27 mouse cellular contexts compared by ENCODE assay signal in the genomic region with DNA sequence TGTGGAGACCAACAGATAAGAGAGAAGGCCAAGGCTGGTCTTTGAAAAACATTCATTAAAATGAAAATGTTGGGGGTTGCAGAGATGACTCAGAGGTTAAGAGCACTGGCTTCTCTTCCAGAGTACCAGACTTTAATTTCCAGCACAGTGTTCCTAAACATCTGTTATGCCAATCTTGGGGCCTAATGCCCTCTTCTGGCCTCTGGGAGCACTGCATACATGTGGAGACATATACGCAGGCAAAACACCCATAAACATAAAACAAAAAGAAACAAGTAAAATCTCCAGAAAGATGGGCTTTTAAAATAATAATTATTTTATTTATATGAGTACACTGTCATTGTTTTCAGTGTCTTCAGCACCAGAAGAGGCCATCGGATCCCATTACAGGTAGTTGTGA.
A peak's percentile ranks its signal among the peaks of the same experiment; 100 is the strongest.
DNase-seq lines count a peak whose midpoint lies in the region; ATAC-seq and TF ChIP-seq lines count a peak whose summit lies in the region.
"Had no signal": no experiment of that assay in that cellular context is flagged by ENCODE, and none has a peak within 500 bp of the region (broad histone marks: within the 10 kb centered on the region; RNA-seq: fewer than 3 reads in every experiment).

No protein-coding gene starts in this region.

- no peak overlapping the region for H3K9ac ChIP-seq in forebrain, postnatal 0 days
- H3K9ac ChIP-seq in forebrain, embryonic 11.5 days (ENCODE audit: low read length): no peak overlapping the region
- H3K9ac ChIP-seq: embryonic facial prominence, embryonic 12.5 days; embryonic facial prominence, embryonic 15.5 days; forebrain, embryonic 12.5 days; forebrain, embryonic 15.5 days; heart, embryonic 13.5 days; hindbrain, embryonic 12.5 days; hindbrain, embryonic 15.5 days; intestine, embryonic 15.5 days had no signal

- peaks cover 23% of the 10 kb centered on the region for H3K4me1 ChIP-seq in forebrain, postnatal 0 days (ENCODE audit: insufficient read depth)
- H3K4me1 ChIP-seq in forebrain, embryonic 11.5 days (replicated peaks; ENCODE audit: control insufficient read depth, insufficient read depth, low read length): peaks cover 9% of the 10 kb centered on the region; the same call in 1 of the 2 replicates
- H3K4me1 ChIP-seq in E14TG2a.4 (replicated peaks; ENCODE audit: low read depth, low read length): no peaks in the 10 kb centered on the region
- peaks cover 30% of the 10 kb centered on the region for H3K4me1 ChIP-seq in limb, embryonic 10.5 days
- H3K4me1 ChIP-seq: embryonic facial prominence, embryonic 15.5 days; heart, embryonic 13.5 days; intestine, embryonic 15.5 days had no signal

- H3K4me3 ChIP-seq in forebrain, postnatal 0 days (ENCODE audit: low read depth, low read length): no peak overlapping the region
- no peak overlapping the region for H3K4me3 ChIP-seq in forebrain, embryonic 11.5 days (ENCODE audit: low read depth, low read length)
- no peak overlapping the region for H3K4me3 ChIP-seq in layer of hippocampus, adult 2 months
- H3K4me3 ChIP-seq in E14TG2a.4 (replicated peaks; ENCODE audit: low read length): no peak overlapping the region
- no peak overlapping the region for H3K4me3 ChIP-seq in limb, embryonic 10.5 days
- H3K4me3 ChIP-seq: embryonic facial prominence, embryonic 12.5 days; embryonic facial prominence, embryonic 15.5 days; forebrain, embryonic 12.5 days; forebrain, embryonic 15.5 days; gastrocnemius, adult 2 months; heart, embryonic 10.5 days; heart, embryonic 13.5 days; hindbrain, embryonic 12.5 days; hindbrain, embryonic 15.5 days; intestine, embryonic 15.5 days had no signal

- H3K27ac ChIP-seq in forebrain, postnatal 0 days (ENCODE audit: low read depth, low read length): no peak overlapping the region
- H3K27ac ChIP-seq in forebrain, embryonic 11.5 days (ENCODE audit: low read depth, low read length): no peak overlapping the region
- no peak overlapping the region for H3K27ac ChIP-seq in layer of hippocampus, adult 2 months
- no peak overlapping the region for H3K27ac ChIP-seq in limb, embryonic 10.5 days
- H3K27ac ChIP-seq: embryonic facial prominence, embryonic 12.5 days; embryonic facial prominence, embryonic 15.5 days; forebrain, embryonic 12.5 days; forebrain, embryonic 15.5 days; gastrocnemius, adult 2 months; heart, embryonic 10.5 days; heart, embryonic 13.5 days; hindbrain, embryonic 12.5 days; hindbrain, embryonic 15.5 days; intestine, embryonic 15.5 days had no signal

- no peak for ATAC-seq in forebrain, postnatal 0 days
- ATAC-seq in forebrain, embryonic 11.5 days (replicated peaks; ENCODE audit: low FRiP score): no peak
- no peak for ATAC-seq in megakaryocyte-erythroid progenitor cell, adult 5-6 weeks (replicated peaks; ENCODE audit: low FRiP score, low TSS enrichment, poor library complexity, severe bottlenecking)
- ATAC-seq: forebrain, embryonic 15.5 days; intestine, embryonic 15.5 days had no signal

- no peaks in the 10 kb centered on the region for H3K36me3 ChIP-seq in forebrain, postnatal 0 days (ENCODE audit: insufficient read depth)
- no peaks in the 10 kb centered on the region for H3K36me3 ChIP-seq in forebrain, embryonic 11.5 days (ENCODE audit: control insufficient read depth, insufficient read depth, low read length)
- H3K36me3 ChIP-seq in E14TG2a.4 (ENCODE audit: insufficient read depth, low read length): no peaks in the 10 kb centered on the region
- H3K36me3 ChIP-seq in limb, embryonic 10.5 days: no peaks in the 10 kb centered on the region
- H3K36me3 ChIP-seq: embryonic facial prominence, embryonic 12.5 days; embryonic facial prominence, embryonic 15.5 days; forebrain, embryonic 12.5 days; forebrain, embryonic 15.5 days; heart, embryonic 10.5 days; heart, embryonic 13.5 days; hindbrain, embryonic 12.5 days; hindbrain, embryonic 15.5 days; intestine, embryonic 15.5 days had no signal

- H3K4me2 ChIP-seq in forebrain, postnatal 0 days (ENCODE audit: low read depth): no peak overlapping the region
- no peak overlapping the region for H3K4me2 ChIP-seq in forebrain, embryonic 11.5 days (ENCODE audit: low read depth, low read length, severe bottlenecking)
- H3K4me2 ChIP-seq: embryonic facial prominence, embryonic 12.5 days; embryonic facial prominence, embryonic 15.5 days; forebrain, embryonic 12.5 days; forebrain, embryonic 15.5 days; heart, embryonic 13.5 days; hindbrain, embryonic 12.5 days; hindbrain, embryonic 15.5 days; intestine, embryonic 15.5 days had no signal

- no peak for DNase-seq in forebrain, postnatal 0 days
- no peak for DNase-seq in forebrain, embryonic 11.5 days (ENCODE audit: low spot score)
- no peak for DNase-seq in layer of hippocampus, adult 2 months (ENCODE audit: low spot score in 2 of 2)
- DNase-seq in layer of hippocampus, postnatal 25 days (ENCODE audit: extremely low spot score in 1 of 2, low spot score in 1 of 2): no peak
- DNase-seq in ZHBTc4 (ENCODE audit: low read depth, low spot score): peak; percentile 29
- no peak for DNase-seq in limb, embryonic 10.5 days (ENCODE audit: low spot score)
- DNase-seq: adrenal gland, postnatal 10 days; cerebellum, adult 11 months; cerebellum, adult 2 months; cerebellum, adult 9-11 months; cerebellum, postnatal 25 days; gastrocnemius, adult 2 months; gastrocnemius, postnatal 14 days; heart, adult 11 months; heart, postnatal 14 days; heart, postnatal 4 days had no signal

- H3K27me3 ChIP-seq in forebrain, postnatal 0 days (ENCODE audit: insufficient read depth, low read length): no peaks in the 10 kb centered on the region
- H3K27me3 ChIP-seq in forebrain, embryonic 11.5 days (ENCODE audit: control insufficient read depth, insufficient read depth, low read length): no peaks in the 10 kb centered on the region
- H3K27me3 ChIP-seq in E14TG2a.4 (ENCODE audit: insufficient read depth, low read length): peaks cover 13% of the 10 kb centered on the region
- peaks cover 79% of the 10 kb centered on the region for H3K27me3 ChIP-seq in limb, embryonic 10.5 days (ENCODE audit: low read depth, poor library complexity, severe bottlenecking)
- H3K27me3 ChIP-seq: embryonic facial prominence, embryonic 12.5 days; embryonic facial prominence, embryonic 15.5 days; forebrain, embryonic 15.5 days; hindbrain, embryonic 15.5 days; intestine, embryonic 15.5 days had no signal

- H3K9me3 ChIP-seq in forebrain, postnatal 0 days (ENCODE audit: low read length): no peaks in the 10 kb centered on the region
- no peaks in the 10 kb centered on the region; the same call in 1 of the 2 replicates for H3K9me3 ChIP-seq in forebrain, embryonic 11.5 days (ENCODE audit: control insufficient read depth, low read length)
- H3K9me3 ChIP-seq in E14TG2a.4 (ENCODE audit: low read length): peaks cover 5% of the 10 kb centered on the region
- no peaks in the 10 kb centered on the region for H3K9me3 ChIP-seq in limb, embryonic 10.5 days (replicated peaks)
- H3K9me3 ChIP-seq: embryonic facial prominence, embryonic 12.5 days; embryonic facial prominence, embryonic 15.5 days; forebrain, embryonic 12.5 days; forebrain, embryonic 15.5 days; heart, embryonic 10.5 days; hindbrain, embryonic 15.5 days; intestine, embryonic 15.5 days had no signal

- peak; percentile 31; the same call in 1 of the 2 replicates for TF ChIP-seq CTCF in forebrain, postnatal 0 days (IDR thresholded peaks at IDR 0.05; ENCODE audit: low read depth)
- peak; percentile 54 for TF ChIP-seq CTCF in layer of hippocampus, adult 2 months (conservative IDR thresholded peaks at IDR 0.05)
- TF ChIP-seq CTCF in E14TG2a.4 (conservative IDR thresholded peaks at IDR 0.05; ENCODE audit: low read length): peak; percentile 58

- 96% methylated on average over 2 of the region's 2 CpGs for WGBS in forebrain, postnatal 0 days
- 97% methylated on average over 2 of the region's 2 CpGs for WGBS in forebrain, embryonic 11.5 days
- 95% methylated on average over 2 of the region's 2 CpGs for WGBS in limb, embryonic 10.5 days
